Mouse (Mus musculus): ENCODE results near the gene Cfap73.

Gene Cfap73

DNA sequence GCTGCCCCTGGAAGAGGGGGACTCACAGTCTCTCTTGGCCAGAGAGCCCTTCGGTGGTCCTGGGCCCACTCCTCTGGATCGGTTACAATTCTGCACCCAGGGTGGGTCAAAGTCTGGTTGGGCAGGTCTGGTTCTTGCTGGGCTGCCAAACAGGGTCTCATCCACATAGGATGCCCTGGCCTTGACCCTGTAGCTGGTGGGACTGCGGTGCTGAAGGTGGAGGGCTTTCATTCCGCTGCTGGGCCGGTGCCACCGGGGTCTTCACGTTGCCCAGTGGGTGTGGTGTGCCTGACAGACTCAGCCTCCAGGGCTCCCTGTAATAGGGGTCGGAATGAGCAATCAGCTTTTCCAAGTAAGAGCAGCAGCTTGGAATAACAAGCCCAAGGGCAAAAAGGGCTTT lies 22.6 kb downstream of the Cfap73 start:
- DNase-seq, result no peak

DNA sequence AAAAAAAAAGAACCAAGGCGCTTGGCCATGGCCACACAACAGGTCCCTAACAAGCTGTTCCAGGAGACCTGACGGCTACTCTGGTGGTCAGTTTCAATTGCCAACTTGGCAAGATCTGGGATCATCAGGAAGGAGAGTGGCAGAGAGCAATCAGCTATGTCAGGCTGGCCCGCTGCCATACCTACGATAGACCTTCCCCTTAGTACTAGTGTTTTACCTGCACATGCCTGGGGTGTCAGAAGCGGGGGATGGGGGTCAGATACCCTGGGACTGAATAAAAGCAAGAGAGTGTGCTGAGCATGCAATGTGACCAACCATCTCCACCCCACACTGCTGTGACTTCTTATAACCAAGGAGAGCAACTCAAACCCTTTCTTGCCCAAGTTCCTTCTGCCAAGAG lies 23.1 kb downstream of the Cfap73 start:
- DNase-seq, result no peak

DNA sequence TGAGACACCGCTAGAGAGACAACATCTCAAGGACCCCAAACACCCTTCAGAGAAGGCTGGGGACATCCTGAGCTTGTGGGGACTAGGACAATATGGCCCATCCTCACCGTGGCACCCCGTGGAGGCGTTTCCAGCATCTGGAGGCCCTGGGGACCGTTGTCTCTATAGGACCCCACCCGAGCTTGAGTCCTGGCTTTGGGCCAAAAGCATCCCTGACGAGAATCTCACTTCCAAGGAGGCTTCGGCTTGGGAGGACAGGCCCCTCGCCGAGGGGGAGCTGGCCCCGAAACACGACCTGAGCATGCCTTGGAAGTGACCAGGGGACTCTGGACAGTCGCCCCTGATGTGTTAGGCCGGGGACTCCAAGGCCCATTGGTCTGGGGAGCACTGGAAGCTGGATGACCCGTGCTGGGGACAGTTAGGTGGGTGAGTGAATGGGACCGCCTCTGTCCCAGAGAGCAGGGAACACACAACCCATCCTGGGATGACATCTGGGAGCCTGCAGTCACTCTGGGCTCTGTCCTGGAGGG lies 24.7 kb downstream of the Cfap73 start:
- DNase-seq, result no peak

DNA sequence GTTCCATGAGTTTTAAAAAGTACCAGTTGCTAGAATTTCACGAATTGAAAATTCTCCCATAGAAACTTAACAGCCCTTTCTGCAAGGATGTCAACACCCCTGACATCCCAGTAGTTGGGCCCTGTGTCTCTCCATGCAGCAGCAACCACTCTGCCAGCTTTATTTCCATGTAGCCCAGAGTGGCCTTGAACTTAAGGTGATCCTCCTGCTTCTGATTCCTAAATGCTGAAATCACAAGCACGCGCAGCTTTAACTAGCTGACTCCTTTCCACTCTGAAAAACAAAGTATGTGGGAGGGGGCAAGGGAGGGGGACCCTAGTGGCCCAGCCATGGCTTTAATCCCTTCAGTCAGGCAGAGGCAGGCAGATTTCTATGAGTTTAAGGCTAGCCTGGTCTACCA lies 26.7 kb downstream of the Cfap73 start:
- DNase-seq, result no peak

DNA sequence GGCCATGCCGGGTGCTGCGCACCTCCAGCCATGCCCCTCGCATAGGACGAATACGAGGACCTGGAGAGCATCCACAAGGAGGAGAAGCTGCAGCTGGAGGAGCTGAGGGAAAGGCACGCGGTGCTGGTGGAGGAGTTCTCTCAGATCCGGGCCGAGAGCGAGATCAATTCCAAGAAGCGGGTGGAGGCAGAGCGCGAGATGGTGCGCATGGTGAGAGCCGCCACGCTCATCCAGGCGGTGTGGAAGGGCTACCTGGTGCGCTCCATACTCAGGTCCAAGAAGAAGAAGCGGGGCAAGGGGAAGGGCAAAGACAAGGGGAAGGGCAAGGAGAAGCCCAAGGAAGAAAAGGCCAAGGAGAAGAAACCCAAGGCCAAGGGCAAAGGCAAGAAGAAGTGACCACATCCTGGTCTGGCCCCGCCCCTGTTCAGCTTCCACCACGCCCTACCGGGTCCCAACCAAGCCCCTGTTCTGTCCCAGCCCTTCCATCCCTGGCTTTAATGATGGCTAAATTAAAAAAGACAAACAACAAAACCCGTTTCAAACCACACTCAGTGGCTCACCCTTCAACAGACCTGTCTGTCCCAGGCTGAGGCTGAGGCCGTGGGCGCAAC lies 27.3 kb downstream of the Cfap73 start:
- no peak for DNase-seq

DNA sequence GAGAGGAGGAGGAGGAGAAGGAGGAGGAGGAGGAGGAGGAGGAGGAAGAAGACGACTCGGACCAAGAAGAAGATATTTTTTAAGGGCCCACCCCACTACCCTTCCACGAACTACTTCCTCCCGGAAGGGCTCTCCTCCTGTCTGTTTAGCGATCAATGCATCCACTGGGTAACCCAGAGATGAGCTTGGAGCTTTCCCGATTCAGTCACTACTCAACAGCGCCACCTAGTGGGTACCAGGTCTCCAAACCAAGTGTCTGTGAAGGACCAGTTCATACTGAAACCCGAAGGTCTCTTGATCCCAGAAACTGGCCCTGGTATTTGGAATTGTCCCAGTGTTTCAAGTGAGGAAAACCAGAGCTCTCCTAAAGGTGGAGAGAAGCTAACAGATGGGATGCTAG lies 28.3 kb downstream of the Cfap73 start:
- peak; percentile 59 to 83 for DNase-seq

DNA sequence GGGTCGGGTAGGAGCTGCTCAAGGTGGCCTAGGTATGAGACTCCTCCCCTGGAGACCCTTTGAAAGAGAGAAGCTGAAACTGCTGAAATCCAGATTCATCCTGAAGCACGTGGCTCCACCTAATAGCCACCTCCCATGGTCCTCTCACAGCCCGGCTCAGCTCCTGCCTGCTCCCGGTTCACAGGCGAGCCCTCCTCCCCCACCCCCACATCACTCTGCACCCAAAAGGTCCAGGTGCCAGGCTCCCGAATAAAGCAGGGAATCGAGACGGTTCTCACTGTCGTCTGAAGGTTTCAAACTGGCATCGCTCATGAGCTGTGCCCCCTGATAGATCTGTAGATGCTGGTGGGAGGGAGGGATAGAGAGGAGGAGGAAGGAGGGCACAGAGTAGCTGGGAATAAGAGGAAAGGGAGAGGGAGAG lies 28.8 kb downstream of the Cfap73 start:
- peak in 1 of 2 experiments; percentile 5 for DNase-seq

DNA sequence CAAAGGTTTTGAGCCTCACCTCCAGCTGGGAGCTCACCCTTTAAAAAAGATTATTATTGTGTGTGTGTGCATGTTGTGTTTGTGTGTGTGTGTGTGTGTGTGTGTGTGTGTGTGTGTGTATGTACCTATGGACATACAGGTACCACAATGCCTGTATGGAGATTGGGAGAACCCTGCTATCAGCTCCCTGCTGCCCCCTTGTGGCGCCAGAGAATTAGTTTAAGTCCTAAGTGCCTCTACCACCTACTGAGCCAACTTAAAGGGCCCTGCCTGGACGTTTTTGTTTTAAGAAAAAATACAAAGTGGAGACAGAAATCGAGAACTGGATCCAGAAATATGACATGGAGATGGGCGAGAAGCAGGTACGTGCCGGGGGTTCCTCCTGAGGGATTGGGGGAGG lies 29.2 kb downstream of the Cfap73 start:
- DNase-seq, result peak; percentile 63 to 90

DNA sequence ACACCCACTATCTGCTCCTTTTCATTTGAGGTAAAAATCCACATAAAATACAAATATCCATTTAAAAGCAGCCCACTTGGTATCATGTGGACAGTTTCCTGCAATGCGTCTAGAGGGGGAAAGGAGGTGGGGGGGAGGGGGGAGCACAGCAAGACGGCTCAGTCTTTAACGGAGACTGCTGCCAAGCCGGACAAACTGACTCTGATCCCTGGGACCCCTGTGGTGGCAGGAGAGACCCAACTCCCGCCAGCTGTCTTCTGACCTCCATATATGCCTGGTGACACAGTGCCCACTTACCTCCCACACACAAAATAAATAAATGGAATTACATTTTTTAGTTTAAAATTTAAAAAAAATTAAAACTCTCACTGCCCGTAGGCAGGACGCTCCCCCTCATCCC lies 30.5 kb downstream of the Cfap73 start:
- DNase-seq, result no peak

DNA sequence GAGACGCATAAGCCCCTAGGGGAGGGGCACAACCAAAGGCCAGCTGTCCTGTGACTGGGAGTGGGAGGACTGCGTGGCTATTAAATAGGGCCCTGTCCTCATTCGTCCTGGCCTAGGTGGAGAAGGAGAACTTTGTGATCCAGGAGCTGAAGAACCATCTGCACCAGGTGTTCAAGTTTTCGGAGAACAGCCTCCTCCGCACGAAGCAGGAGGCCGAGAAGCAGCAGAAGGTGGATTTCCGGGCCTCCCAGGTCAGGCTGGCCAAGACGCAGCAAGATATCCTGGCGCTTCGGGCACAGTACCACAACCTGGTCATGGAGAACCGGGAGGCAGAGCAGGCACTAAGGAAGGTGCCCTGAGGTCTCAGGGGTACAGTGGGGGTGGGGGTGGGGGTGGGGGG lies 31.8 kb downstream of the Cfap73 start:
- no peak for DNase-seq

DNA sequence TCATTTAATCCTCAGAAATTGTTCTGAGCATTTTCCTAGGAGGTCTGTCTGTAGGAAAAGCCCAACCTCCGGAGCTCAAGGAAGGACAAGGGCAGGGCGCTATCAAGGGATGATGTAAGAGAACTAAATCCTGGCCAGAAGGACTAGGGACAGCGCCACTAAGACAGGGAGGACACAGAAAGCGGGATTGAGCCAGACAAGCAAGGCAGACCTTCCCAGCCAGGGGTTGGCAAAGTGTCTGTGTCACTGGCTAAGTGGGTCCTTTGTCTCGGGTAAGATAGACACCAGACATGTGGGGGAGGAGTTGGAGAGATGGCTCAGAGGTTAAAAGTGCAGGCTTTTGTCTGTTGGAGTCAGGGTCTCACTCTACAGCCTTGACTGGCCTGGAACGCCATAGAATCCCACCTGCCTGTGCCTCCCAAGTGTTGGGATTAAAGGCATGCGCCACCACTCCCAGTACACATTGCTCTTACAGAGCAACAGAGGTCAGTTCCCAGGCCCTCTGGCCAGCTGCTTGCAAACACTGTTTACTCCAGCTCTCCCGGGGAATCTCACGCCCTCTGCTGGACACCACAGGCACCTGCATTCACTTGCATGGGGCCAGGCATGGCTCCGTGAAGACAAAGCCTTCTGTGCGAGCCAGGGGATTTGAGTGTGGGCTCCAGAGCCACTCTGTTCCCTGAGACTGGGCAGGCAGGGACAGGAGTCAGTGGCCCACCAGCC lies 32.9 kb downstream of the Cfap73 start:
- DNase-seq, result peak in 1 of 2 experiments; percentile 4

DNA sequence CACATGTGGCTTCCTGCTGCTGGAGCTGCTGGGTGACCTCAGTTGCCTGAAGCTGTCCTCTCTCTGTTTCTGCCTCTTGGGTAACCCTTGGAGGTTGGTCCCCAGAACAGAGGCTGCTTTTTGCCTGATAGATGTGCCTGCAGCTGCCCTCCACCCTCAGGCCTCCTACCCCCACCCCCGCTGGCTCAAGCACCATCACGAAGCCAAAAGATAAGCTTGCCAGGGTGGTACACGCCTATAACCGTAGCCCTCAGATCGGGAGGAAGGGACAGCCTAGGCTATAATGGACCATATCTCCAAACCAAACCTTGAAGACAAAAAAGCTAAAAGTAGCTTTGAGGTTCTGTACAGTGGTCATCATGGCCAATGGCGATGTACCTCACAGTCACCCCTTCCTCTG lies 34.4 kb downstream of the Cfap73 start:
- DNase-seq, result no peak

DNA sequence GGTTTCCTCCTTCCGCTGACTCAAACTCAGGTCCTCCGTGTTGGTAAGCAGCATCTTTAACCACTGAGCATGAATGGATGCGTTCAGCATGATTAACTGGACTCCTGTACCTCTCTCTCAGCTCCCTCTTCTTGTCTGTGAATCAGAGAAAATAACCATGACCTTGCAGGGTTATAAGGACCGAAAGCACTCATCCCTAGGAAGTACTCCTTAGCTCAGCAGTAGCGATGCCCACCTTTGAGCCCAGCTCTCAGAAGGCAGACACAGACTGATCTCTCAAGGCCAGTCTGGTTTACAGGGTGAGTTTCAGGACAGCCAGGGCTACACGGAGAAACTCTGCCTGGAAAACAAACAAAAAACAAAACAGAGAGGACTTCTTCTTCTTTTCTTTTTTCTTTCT lies 39.5 kb downstream of the Cfap73 start:
- no peak for DNase-seq

DNA sequence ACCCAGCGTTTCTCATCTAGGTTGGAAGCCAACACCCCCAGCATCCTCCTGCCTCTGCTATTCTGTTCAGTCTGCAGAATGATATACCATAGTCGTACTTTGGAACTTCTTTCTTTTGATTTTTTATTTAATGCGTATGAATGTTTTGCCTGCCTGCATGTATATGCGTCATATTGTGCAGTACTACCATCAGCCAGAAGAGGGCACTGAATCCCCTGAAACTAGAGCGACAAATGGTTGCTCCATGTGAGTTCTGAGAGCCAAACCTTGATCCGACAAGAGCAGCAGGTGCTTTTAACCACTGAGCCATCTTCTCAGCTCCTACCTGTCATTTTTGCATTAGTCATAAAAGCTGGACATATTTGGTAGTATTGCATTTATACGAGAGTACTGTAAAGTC lies 41.9 kb downstream of the Cfap73 start:
- DNase-seq, result no peak

DNA sequence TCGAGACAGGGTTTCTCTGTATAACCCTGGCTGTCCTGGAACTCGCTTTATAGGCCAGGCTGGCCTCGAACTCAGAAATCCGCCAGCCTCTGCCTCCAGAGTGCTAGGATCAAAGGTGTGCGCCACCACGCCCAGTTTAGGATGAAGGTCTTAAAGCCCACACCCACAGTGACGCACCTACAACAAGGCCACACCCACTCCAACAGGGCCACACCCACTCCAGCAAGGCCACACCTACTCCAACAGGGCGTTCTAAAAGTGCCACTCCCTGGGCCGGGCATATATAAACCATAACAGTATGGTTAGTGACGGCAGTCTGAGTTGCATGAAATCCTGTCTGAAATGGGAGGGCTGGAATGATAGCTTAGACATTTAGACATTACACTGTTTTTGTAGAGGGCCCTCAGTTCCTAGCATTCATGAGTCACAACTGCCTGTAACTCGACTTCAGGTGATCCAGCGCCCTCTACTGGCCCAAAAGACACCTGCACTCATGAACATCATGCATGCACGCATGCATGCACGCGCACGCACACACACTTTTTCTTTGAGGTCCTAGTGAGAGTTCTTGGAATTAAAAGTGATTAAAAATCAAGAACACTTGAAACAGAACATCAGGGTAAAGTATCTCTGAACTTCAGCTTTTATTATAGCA lies 43.6 kb downstream of the Cfap73 start:
- DNase-seq, result no peak

DNA sequence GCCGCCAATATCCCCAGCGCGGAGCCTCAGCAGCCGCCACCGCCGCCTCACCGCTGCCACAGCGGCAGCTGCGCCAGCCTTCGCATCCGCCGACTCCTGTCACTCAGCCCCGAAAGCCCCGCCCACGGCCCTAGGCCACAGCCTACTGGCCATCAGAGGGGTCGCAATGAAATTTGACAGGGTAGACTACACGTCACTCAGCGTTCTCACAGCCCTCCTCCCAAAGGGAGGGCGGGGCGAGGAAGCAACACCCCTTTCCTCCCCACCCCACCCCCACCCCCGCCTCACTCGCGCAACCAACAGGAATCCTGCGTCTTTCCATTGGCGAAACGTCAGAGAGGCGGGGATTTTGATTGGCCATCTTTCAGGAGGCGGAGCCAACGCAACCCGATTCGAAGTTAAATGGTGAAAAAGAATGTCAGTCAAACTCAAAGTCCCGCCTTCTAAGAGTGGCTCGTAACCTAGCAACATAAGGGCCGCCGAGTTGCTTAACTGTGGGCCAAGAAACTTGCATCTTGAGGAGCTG lies 45.4 kb downstream of the Cfap73 start, which contains the start of the genes Tpcn1 and Iqcd:
Gene Tpcn1, minus strand, starts transcription at position 105 of the 526 bp plus-strand sequence.
Gene Iqcd, plus strand, starts transcription at position 448 of the 526 bp plus-strand sequence.
- peak; percentile 98 to 99 for DNase-seq

DNA sequence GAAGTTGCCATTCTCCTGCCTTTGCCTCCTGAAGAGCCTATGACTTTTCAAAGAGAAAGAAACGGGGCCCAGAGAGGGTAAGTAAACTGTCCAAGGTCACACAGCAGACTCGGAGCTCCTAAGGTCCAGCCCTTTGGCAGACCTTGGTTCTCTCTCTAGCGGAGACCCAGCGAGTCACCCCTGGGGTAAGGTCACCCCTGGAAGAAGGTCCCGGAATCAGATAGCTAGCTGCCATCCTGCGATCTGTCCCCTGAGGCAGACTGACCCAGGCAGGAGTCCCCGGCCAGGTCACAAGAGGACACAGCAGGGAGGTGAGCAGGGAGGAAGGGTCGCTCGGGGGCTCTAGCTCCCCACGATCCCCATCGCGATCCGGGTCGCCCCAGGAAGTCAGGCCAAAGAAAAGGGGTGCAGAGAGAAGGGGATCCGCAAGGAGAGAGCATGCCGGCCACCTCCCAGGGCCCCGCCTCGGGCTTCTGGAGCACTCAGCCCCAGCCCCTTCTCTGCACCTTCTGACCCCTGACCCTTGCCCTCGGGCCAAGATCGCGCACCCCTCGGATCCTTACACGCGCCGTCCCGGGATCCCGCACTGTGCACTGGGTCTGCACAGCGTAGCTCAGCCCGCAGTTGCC lies 46.0 kb downstream of the Cfap73 start:
- DNase-seq, result no peak

DNA sequence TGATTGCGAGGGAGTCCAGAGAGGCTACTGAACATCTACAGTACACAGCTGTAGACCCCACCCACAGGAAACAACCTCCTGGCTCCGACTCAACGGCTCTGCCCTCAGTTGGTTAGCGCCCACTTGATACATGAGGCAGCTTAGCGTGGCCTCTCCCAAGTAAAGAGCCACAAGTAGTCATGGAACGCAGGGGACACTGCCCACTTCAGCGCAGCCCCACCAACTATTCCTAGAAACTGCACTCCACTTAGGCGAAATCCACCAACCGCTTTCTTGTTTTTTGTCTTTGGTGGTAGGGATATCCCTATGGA lies 46.5 kb downstream of the Cfap73 start:
- peak in 1 of 2 experiments; percentile 36 for DNase-seq

DNA sequence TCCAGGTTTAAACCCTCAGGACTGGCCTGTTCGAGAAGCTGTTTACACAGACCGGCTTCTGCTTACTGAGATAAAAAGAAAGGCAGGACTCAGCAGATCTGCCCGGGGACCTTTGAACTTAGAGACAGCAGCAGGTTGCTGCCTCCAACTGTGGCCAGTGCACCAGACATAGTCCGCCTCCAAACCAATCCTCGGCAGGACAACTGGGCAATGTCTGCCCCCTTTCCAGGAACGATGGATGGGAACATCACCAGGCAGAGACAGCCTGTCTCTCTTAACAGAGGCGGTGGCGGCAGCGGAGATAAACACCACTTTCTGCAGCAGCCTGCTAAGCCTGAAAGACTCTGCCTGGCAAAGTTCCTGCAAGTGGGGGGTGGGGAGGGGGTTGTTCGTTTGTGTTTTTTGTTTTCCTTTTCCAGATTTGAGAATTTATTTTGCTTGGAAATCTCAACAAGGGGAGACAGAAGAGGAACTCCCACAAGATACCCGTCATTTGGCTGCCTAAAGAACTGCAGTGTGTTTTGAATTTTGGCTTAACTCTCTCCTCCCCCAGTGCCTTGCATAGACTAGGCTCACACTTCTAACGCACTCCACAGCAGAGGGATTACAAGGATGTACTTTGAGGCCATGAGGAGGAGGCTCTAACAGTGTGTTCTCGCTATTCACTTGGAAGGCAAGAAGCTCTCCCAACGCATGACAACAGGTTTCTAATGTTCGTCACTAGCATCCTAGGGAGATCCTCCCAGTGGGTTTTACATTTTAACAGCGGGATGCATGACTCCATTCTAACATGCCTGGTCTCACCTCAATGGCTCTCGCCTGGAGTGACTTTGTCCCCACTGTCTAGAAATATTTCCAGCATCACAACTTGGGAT lies 47.1 kb downstream of the Cfap73 start:
- no peak for DNase-seq

DNA sequence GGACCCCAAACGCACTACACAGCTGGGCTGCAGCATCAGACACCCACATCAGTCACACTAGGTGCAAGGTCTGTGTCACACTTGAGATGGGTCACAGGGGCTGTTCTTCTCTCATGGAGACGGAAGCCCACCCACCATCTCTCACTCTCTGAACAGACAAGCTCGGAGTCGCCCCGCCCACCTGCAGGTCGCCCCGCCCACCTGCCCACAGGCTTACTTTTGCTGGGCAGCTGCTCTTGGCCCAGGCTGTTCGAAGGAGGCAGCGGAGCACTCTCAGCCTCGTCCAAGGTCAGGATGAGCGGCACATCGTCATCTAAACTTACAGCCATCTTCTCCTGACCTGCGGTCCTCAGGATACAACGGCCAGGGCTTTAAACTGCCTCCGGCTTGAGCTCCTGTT lies 49.1 kb downstream of the Cfap73 start:
- no peak for DNase-seq

DNA sequence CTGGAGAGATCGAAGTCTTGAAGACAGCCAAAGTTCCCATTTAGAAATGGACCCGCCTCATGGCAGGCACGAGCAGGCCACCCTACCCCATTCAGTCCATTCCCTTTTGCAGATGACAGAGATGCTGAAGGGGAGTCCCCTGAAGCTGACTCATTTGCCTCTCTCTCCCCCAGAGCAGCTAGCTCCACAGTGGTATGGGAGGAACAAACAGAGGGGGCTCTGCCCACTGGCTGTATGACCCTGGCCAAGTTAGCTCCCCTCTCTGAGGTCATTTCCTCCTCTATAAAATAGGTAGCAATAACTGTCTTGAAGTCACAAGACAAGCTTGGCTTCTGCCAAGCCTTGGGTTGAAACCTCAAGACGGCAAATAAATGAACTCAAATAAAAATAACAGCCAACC lies 50.5 kb downstream of the Cfap73 start:
- DNase-seq, result no peak

DNA sequence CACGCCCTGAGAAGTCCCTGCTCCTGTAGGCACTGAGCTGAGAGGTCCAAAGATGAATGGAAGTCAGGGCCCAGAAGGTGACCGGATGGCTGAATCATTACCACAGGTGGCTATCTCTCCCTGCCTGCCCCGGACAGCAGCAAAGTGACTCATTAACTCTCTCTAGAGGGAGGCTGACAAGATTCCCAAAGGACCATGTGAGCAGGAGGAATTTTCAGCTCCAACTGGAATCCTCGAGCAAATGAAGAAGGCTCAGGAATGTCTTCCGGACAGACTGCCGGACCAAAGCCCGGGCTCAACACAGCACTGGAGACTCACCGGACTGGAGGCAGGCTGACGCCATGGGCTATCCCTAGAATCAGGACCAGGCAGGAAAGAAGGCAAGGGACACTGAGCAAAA lies 52.0 kb downstream of the Cfap73 start:
- DNase-seq, result no peak
